Mouse (Mus musculus): ENCODE results near the gene Gm8857. TPM values are rescaled to one million over a fixed set of nuclear protein-coding genes. Genes with fewer than 3 reads are reported as not detected.
"Not testable (repeated sequence)": the region's sequence is repeated elsewhere in the genome, so short reads cannot be mapped to it uniquely, and the experiment has no call there.

Gene Gm8857
- polyA plus RNA-seq (2012; rRNA removed) = not detected in 2 replicates

- WGBS = 89% methylated on average over 3 of the region's 3 CpGs
- not testable (repeated sequence) for H3K27me3 ChIP-seq (ENCODE audit: control insufficient read depth, insufficient read depth, low read length); H3K36me3 ChIP-seq (ENCODE audit: control insufficient read depth, insufficient read depth, low read length); H3K4me3 ChIP-seq (ENCODE audit: control insufficient read depth, insufficient read depth, low read length); DNase-seq; H3K27ac ChIP-seq (ENCODE audit: control insufficient read depth, insufficient read depth, low read length); H3K4me1 ChIP-seq (replicated peaks; ENCODE audit: control insufficient read depth, insufficient read depth, low read length)
These were observed at the start of gene Gm8857, which contains the start of gene Gm8871 for GRCm38 (mm10) chr5:10947505-10947904. Gene Gm8857 (plus strand): TSS chr5:10947807. Gene Gm8871 (plus strand): TSS chr5:10947805.

- WGBS = 62% methylated on average over 2 of the region's 2 CpGs
- H3K4me1 ChIP-seq (replicated peaks; ENCODE audit: control insufficient read depth, insufficient read depth, low read length); H3K4me3 ChIP-seq (ENCODE audit: control insufficient read depth, insufficient read depth, low read length); H3K36me3 ChIP-seq (ENCODE audit: control insufficient read depth, insufficient read depth, low read length); H3K27me3 ChIP-seq (ENCODE audit: control insufficient read depth, insufficient read depth, low read length); H3K27ac ChIP-seq (ENCODE audit: control insufficient read depth, insufficient read depth, low read length); DNase-seq: not testable (repeated sequence)
These were observed 5.9 kb downstream of the Gm8857 start for GRCm38 (mm10) chr5:10953512-10953911.

DNA sequence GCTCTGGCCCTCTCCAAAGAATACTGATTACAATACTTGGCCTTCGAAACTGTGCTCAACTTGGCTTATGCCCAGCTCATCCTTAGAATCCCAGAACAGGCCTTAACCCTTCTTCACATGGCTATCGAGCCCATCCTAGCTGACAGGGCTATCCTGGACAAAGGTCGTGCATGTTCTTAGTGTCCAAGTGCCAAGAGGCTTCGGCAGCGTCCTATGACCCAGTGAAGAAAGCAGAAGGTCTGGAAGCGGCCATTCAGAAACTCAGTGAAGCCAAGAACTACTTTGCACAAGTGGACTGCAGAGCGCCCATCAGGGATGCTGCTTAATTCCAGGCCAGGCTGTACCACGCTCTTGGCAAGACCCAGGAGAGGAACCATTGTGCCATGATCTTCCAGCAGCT, 10.4 kb downstream of the Gm8857 start:
- not testable (repeated sequence) for H3K4me1 ChIP-seq (replicated peaks; ENCODE audit: control insufficient read depth, insufficient read depth, low read length); H3K36me3 ChIP-seq (ENCODE audit: control insufficient read depth, insufficient read depth, low read length); H3K27ac ChIP-seq (ENCODE audit: control insufficient read depth, insufficient read depth, low read length); DNase-seq; H3K4me3 ChIP-seq (ENCODE audit: control insufficient read depth, insufficient read depth, low read length); H3K27me3 ChIP-seq (ENCODE audit: control insufficient read depth, insufficient read depth, low read length)
- WGBS = 97% methylated on average over 6 of the region's 8 CpGs

Other genes starting within 250 kb of the Gm8857 start
- not detected in 2 replicates for gene Gm8871, start within 50 bp of the Gm8857 start, polyA plus RNA-seq (2012; rRNA removed)
- not detected in 2 replicates for gene Gm8879, start 179.8 kb downstream of the Gm8857 start, polyA plus RNA-seq (2012; rRNA removed)
- gene Gm5861, start 235.3 kb downstream of the Gm8857 start, polyA plus RNA-seq (2012; rRNA removed) = not detected in 2 replicates

Data from thymus, adult 2 months (tissue).